ENCODE assay signal across 24 mouse cellular contexts in the genomic region with DNA sequence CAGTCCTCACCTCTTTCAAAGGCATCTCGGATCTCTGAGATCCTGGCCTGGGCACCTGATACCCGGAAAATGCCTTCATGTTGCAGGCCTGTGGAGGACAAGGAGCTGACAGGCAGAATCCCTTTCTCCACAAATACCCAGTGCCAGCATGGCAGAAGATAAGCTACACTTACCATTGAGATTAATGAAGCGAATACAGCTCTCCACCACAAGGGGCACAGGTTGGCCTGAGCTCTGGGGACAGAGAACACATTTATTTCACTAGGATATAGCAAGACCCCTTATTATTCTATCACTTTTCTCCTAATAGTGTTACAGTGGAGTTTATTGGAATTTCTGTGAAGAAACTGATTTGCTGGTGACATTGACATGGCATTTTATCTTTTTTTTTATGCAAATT. TPM values are rescaled to one million over a fixed set of nuclear protein-coding genes. Genes with fewer than 3 reads are reported as not detected.
DNase-seq lines count a peak whose midpoint lies in the region; ATAC-seq and TF ChIP-seq lines count a peak whose summit lies in the region.
"Had no signal": no experiment of that assay in that cellular context is flagged by ENCODE, and none has a peak within 500 bp of the region (broad histone marks: within the 10 kb centered on the region; RNA-seq: fewer than 3 reads in every experiment).

No protein-coding gene starts in this region.

- no peaks in the 10 kb centered on the region for H3K27me3 ChIP-seq in hindbrain, postnatal 0 days (ENCODE audit: insufficient read depth, low read length)
- no peaks in the 10 kb centered on the region for H3K27me3 ChIP-seq in hindbrain, embryonic 13.5 days
- H3K27me3 ChIP-seq in CH12.LX (replicated peaks): no peaks in the 10 kb centered on the region
- H3K27me3 ChIP-seq: neural tube, embryonic 13.5 days had no signal

- TF ChIP-seq CTCF in hindbrain, postnatal 0 days (IDR thresholded peaks at IDR 0.05; ENCODE audit: low read depth): peak; percentile 39
- TF ChIP-seq CTCF in lung, adult 2 months (IDR thresholded peaks at IDR 0.05; ENCODE audit: insufficient read depth, low read length): 0 out of 2 replicates have a peak, but pooled peaks have one; percentile 23
- peak in 1 of 2 experiments; percentile 35; a peak in 2 of 4 replicates for TF ChIP-seq CTCF in CH12.LX (conservative IDR thresholded peaks at IDR 0.05 in 1 of 2, IDR thresholded peaks at IDR 0.05 in 1 of 2; ENCODE audit: low read depth in 2 of 2, low read length in 2 of 2)

- TF ChIP-seq RAD21 in CH12.LX (IDR thresholded peaks at IDR 0.05; ENCODE audit: low read depth, low read length): peak; percentile 4; the same call in 1 of the 2 replicates

- no peak overlapping the region for H3K27ac ChIP-seq in hindbrain, postnatal 0 days
- no peak overlapping the region for H3K27ac ChIP-seq in hindbrain, embryonic 13.5 days
- no peak overlapping the region for H3K27ac ChIP-seq in CH12.LX (ENCODE audit: insufficient read depth, low read depth)
- H3K27ac ChIP-seq: forebrain, embryonic 10.5 days; heart, embryonic 13.5 days; hindbrain, embryonic 10.5 days; neural tube, embryonic 13.5 days had no signal

- no peak overlapping the region for H3K9ac ChIP-seq in hindbrain, postnatal 0 days (replicated peaks; ENCODE audit: low read length)
- no peak overlapping the region for H3K9ac ChIP-seq in hindbrain, embryonic 13.5 days
- no peak overlapping the region for H3K9ac ChIP-seq in CH12.LX (ENCODE audit: insufficient read depth, low read depth)
- H3K9ac ChIP-seq: heart, embryonic 13.5 days; neural tube, embryonic 13.5 days had no signal

- in situ Hi-C loops in CH12.LX (cut with MboI; ENCODE audit: low pct_ligation_motif_present, low pct_unique_long_range_greater_than_20kb, low sequenced_read_pairs): no loop called here

- H3K36me3 ChIP-seq in hindbrain, postnatal 0 days (ENCODE audit: insufficient read depth, low read length): no peaks in the 10 kb centered on the region
- no peaks in the 10 kb centered on the region for H3K36me3 ChIP-seq in hindbrain, embryonic 13.5 days
- peaks cover 20 to 67% of the 10 kb centered on the region in 2 experiments for H3K36me3 ChIP-seq in CH12.LX (replicated peaks in 1 of 2; ENCODE audit: control insufficient read depth in 1 of 2, insufficient read depth in 1 of 2, low read length in 1 of 2)
- H3K36me3 ChIP-seq: forebrain, embryonic 10.5 days; heart, embryonic 13.5 days; hindbrain, embryonic 10.5 days; neural tube, embryonic 13.5 days had no signal

- dilution Hi-C loops in CH12.LX (cut with MboI; ENCODE audit: extremely low pct_ligation_motif_present, extremely low pct_unique_long_range_greater_than_20kb, low sequenced_read_pairs): no loop called here

- TF ChIP-seq EP300 in CH12.LX (IDR thresholded peaks at IDR 0.05; ENCODE audit: low read length): no peak

- DNase-seq in hindbrain, postnatal 0 days (ENCODE audit: low spot score): no peak
- DNase-seq in lung, adult 2 months: no peak
- DNase-seq in lung, adult 18-20 months: no peak
- DNase-seq in CH12.LX (ENCODE audit: extremely low read depth): no peak
- no peak for DNase-seq in right cerebral cortex, postnatal 14 days
- DNase-seq in heart, postnatal 14 days: no peak
- DNase-seq: adrenal gland, postnatal 14 days; cerebellum, adult 11-12 months; cerebellum, postnatal 14 days; gastrocnemius, postnatal 10 days; heart, adult 11 months; kidney, adult 9 months; left cerebral cortex, postnatal 4 days; lung, postnatal 10 days; right cerebral cortex, adult 18-20 months; thymus, postnatal 4 days had no signal

- no peaks in the 10 kb centered on the region for H3K9me3 ChIP-seq in hindbrain, postnatal 0 days (ENCODE audit: low read length)
- no peaks in the 10 kb centered on the region for H3K9me3 ChIP-seq in hindbrain, embryonic 13.5 days
- no peaks in the 10 kb centered on the region for H3K9me3 ChIP-seq in CH12.LX (replicated peaks; ENCODE audit: low read length)
- H3K9me3 ChIP-seq: forebrain, embryonic 10.5 days; heart, embryonic 13.5 days; hindbrain, embryonic 10.5 days; neural tube, embryonic 13.5 days had no signal

- intact Hi-C loops in heart, postnatal 14 days (cut with DNase I): no loop called here

- no peak for TF ChIP-seq POLR2A in lung, adult 2 months (IDR thresholded peaks at IDR 0.05; ENCODE audit: borderline replicate concordance, extremely low read depth, low read depth, low read length)
- no peak for TF ChIP-seq POLR2A in CH12.LX (IDR thresholded peaks at IDR 0.05; ENCODE audit: low read depth, low read length)

- WGBS in hindbrain, postnatal 0 days: 68% methylated on average over 3 of the region's 3 CpGs
- 60% methylated on average over 3 of the region's 3 CpGs for WGBS in hindbrain, embryonic 13.5 days
- 63% methylated on average over 3 of the region's 3 CpGs for WGBS in lung, adult 2 months

- H3K79me2 ChIP-seq in CH12.LX (replicated peaks; ENCODE audit: control insufficient read depth, extremely low read depth, insufficient read depth, poor library complexity, severe bottlenecking): no peaks in the 10 kb centered on the region

- no peaks in the 10 kb centered on the region for H3K4me1 ChIP-seq in hindbrain, postnatal 0 days (ENCODE audit: insufficient read depth, low read length)
- H3K4me1 ChIP-seq in hindbrain, embryonic 13.5 days (replicated peaks): no peaks in the 10 kb centered on the region
- no peaks in the 10 kb centered on the region for H3K4me1 ChIP-seq in lung, adult 2 months (ENCODE audit: control insufficient read depth, insufficient read depth, low read length)
- H3K4me1 ChIP-seq in CH12.LX (ENCODE audit: control insufficient read depth in 1 of 2, insufficient read depth in 2 of 2): no peaks in the 10 kb centered on the region
- H3K4me1 ChIP-seq: forebrain, embryonic 10.5 days; heart, embryonic 13.5 days; hindbrain, embryonic 10.5 days; neural tube, embryonic 13.5 days had no signal

- no peak overlapping the region for H3K4me2 ChIP-seq in hindbrain, postnatal 0 days (ENCODE audit: low read depth, low read length)
- no peak overlapping the region for H3K4me2 ChIP-seq in hindbrain, embryonic 13.5 days
- no peak overlapping the region for H3K4me2 ChIP-seq in CH12.LX (ENCODE audit: insufficient read depth, low read depth, poor library complexity, severe bottlenecking)
- H3K4me2 ChIP-seq: heart, embryonic 13.5 days; neural tube, embryonic 13.5 days had no signal

- no peak overlapping the region for H3K4me3 ChIP-seq in hindbrain, postnatal 0 days (ENCODE audit: low read length)
- H3K4me3 ChIP-seq in hindbrain, embryonic 13.5 days: no peak overlapping the region
- no peak overlapping the region for H3K4me3 ChIP-seq in lung, adult 2 months (replicated peaks; ENCODE audit: extremely low read depth, low read depth, low read length)
- H3K4me3 ChIP-seq in CH12.LX (replicated peaks in 1 of 3; ENCODE audit: low read depth in 2 of 3, low read length in 2 of 3, poor library complexity in 1 of 3): no peak overlapping the region
- H3K4me3 ChIP-seq: forebrain, embryonic 10.5 days; heart, embryonic 13.5 days; hindbrain, embryonic 10.5 days; neural tube, embryonic 13.5 days had no signal

- no peak for ATAC-seq in hindbrain, postnatal 0 days
- ATAC-seq in hindbrain, embryonic 13.5 days (ENCODE audit: low FRiP score): no peak
- ATAC-seq in common myeloid progenitor, adult 5-6 weeks (replicated peaks; ENCODE audit: low read depth, poor library complexity, severe bottlenecking): peak; percentile 69; the same call in 1 of the 2 replicates

RNA-seq across cellular contexts. Expression of a gene that starts 2.1 kb away (rescaled TPM):
- 237 and 269 TPM in 2 replicates for total RNA-seq in hindbrain, postnatal 0 days (2014; rRNA removed)
- polyA plus RNA-seq in hindbrain, postnatal 0 days (2015; fragmentation: Nextera tagmentation; extraction: Ambion mirVana): 57.4 and 73.8 TPM in 2 replicates
- polyA plus RNA-seq in hindbrain, embryonic 13.5 days (2015; fragmentation: Nextera tagmentation; extraction: Ambion mirVana): 77.3 and 84.1 TPM in 2 replicates
- polyA plus RNA-seq in lung, adult 2 months (2012; rRNA removed): 6.6 and 9.4 TPM in 2 replicates
- 0.21 and 0.30 TPM in 2 replicates for total RNA-seq in CH12.LX (2012; rRNA removed)
- total RNA-seq in CH12.LX (2014; rRNA removed): 0.12 and 0.23 TPM in 2 replicates
- polyA plus RNA-seq in CH12.LX (2012; ENCODE audit: insufficient read length, low read depth): 0.49 and 0.65 TPM in 2 replicates
- total RNA-seq in common myeloid progenitor, adult 5-6 weeks (2017): 0.37 and 1.4 TPM in 2 replicates
- total RNA-seq in heart, postnatal 14 days (2021): 1 to 10 TPM; 2.0 to 2.1 TPM

RNA-seq across cellular contexts. Expression of a gene that starts 6.1 kb away (rescaled TPM):
- total RNA-seq in hindbrain, postnatal 0 days (2014; rRNA removed): not detected in 2 replicates
- not detected in 2 replicates for polyA plus RNA-seq in hindbrain, postnatal 0 days (2015; fragmentation: Nextera tagmentation; extraction: Ambion mirVana)
- 0.09 and 0.17 TPM in 2 replicates for polyA plus RNA-seq in hindbrain, embryonic 13.5 days (2015; fragmentation: Nextera tagmentation; extraction: Ambion mirVana)
- polyA plus RNA-seq in lung, adult 2 months (2012; rRNA removed): not detected in 2 replicates
- total RNA-seq in CH12.LX (2012; rRNA removed) (0.34 and 0.46 TPM in 2 replicates), CH12.LX (2014; rRNA removed) (not detected in 2 replicates)
- 0.20 and 0.64 TPM in 2 replicates for polyA plus RNA-seq in CH12.LX (2012; ENCODE audit: insufficient read length, low read depth)
- 0.23 TPM in 1 of 2 replicates, not detected in the other for total RNA-seq in common myeloid progenitor, adult 5-6 weeks (2017)
- total RNA-seq in heart, postnatal 14 days (2021): not detected
- total RNA-seq: adrenal gland, postnatal 14 days; gastrocnemius, postnatal 10 days; layer of hippocampus, postnatal 25 days; left cerebral cortex, postnatal 4 days; liver, adult 2 months had no signal
- polyA plus RNA-seq: forebrain, embryonic 10.5 days; heart, embryonic 13.5 days; liver, adult 2 months had no signal

RNA-seq across cellular contexts. Expression of a gene that starts 23.7 kb away (rescaled TPM):
- 7.0 and 7.1 TPM in 2 replicates for total RNA-seq in hindbrain, postnatal 0 days (2014; rRNA removed)
- 1.6 and 1.7 TPM in 2 replicates for polyA plus RNA-seq in hindbrain, postnatal 0 days (2015; fragmentation: Nextera tagmentation; extraction: Ambion mirVana)
- 3.4 and 3.8 TPM in 2 replicates for polyA plus RNA-seq in hindbrain, embryonic 13.5 days (2015; fragmentation: Nextera tagmentation; extraction: Ambion mirVana)
- 27.8 and 39.0 TPM in 2 replicates for polyA plus RNA-seq in lung, adult 2 months (2012; rRNA removed)
- total RNA-seq in CH12.LX (2012; rRNA removed) (13.6 and 14.3 TPM in 2 replicates), CH12.LX (2014; rRNA removed) (10.9 and 13.9 TPM in 2 replicates)
- 24.1 and 24.5 TPM in 2 replicates for polyA plus RNA-seq in CH12.LX (2012; ENCODE audit: insufficient read length, low read depth)
- total RNA-seq in common myeloid progenitor, adult 5-6 weeks (2017): 22.7 and 28.2 TPM in 2 replicates
- 1 to 10 TPM; 2.0 to 4.0 TPM for total RNA-seq in heart, postnatal 14 days (2021)

RNA-seq across cellular contexts. Expression of a gene that starts 23.8 kb away (rescaled TPM):
- 70.7 and 79.2 TPM in 2 replicates for total RNA-seq in hindbrain, postnatal 0 days (2014; rRNA removed)
- 102 and 104 TPM in 2 replicates for polyA plus RNA-seq in hindbrain, postnatal 0 days (2015; fragmentation: Nextera tagmentation; extraction: Ambion mirVana)
- polyA plus RNA-seq in hindbrain, embryonic 13.5 days (2015; fragmentation: Nextera tagmentation; extraction: Ambion mirVana): 105 and 107 TPM in 2 replicates
- 33.3 and 42.6 TPM in 2 replicates for polyA plus RNA-seq in lung, adult 2 months (2012; rRNA removed)
- total RNA-seq in CH12.LX (2012; rRNA removed): 148 and 184 TPM in 2 replicates
- total RNA-seq in CH12.LX (2014; rRNA removed): 152 and 166 TPM in 2 replicates
- 144 and 152 TPM in 2 replicates for polyA plus RNA-seq in CH12.LX (2012; ENCODE audit: insufficient read length, low read depth)
- 108 and 152 TPM in 2 replicates for total RNA-seq in common myeloid progenitor, adult 5-6 weeks (2017)
- total RNA-seq in heart, postnatal 14 days (2021): 10 to 100 TPM; 54.3 to 59.5 TPM

RNA-seq across cellular contexts. Expression of a gene that starts 32.7 kb away (rescaled TPM):
- 5.5 and 6.3 TPM in 2 replicates for total RNA-seq in hindbrain, postnatal 0 days (2014; rRNA removed)
- 15.2 and 16.5 TPM in 2 replicates for polyA plus RNA-seq in hindbrain, postnatal 0 days (2015; fragmentation: Nextera tagmentation; extraction: Ambion mirVana)
- 12.7 and 14.8 TPM in 2 replicates for polyA plus RNA-seq in hindbrain, embryonic 13.5 days (2015; fragmentation: Nextera tagmentation; extraction: Ambion mirVana)
- polyA plus RNA-seq in lung, adult 2 months (2012; rRNA removed): 37.5 and 42.3 TPM in 2 replicates
- total RNA-seq in CH12.LX (2012; rRNA removed): 38.5 and 43.4 TPM in 2 replicates
- total RNA-seq in CH12.LX (2014; rRNA removed): 24.7 and 25.2 TPM in 2 replicates
- polyA plus RNA-seq in CH12.LX (2012; ENCODE audit: insufficient read length, low read depth): 64.7 and 66.3 TPM in 2 replicates
- 10.2 and 14.4 TPM in 2 replicates for total RNA-seq in common myeloid progenitor, adult 5-6 weeks (2017)
- total RNA-seq in heart, postnatal 14 days (2021): 10 to 100 TPM in 1 of 2 experiments, 1 to 10 TPM in 1; 8.2 to 10.1 TPM

Comparison
In these comparisons a context has a peak if more than half of its experiments do, and no peak if none do; other contexts are left out.
1. RNA of a gene that starts 2.1 kb away (total RNA-seq): 237 to 269 TPM in hindbrain, postnatal 0 days; 2.0 to 2.1 TPM in heart, postnatal 14 days, 0.37 to 1.4 TPM in common myeloid progenitor, adult 5-6 weeks and 0.12 to 0.30 TPM in CH12.LX; every median in the first group is over 10 times any median in the second.